Mouse (Mus musculus): ENCODE measurements around the gene Ykt6. TPM values are rescaled to one million over a fixed set of nuclear protein-coding genes. Genes with fewer than 3 reads are reported as not detected.

Ykt6 gene
- total and polyA plus RNA-seq, 3 experiments = 11.6 to 51.5 (median 22.5) TPM

DNA sequence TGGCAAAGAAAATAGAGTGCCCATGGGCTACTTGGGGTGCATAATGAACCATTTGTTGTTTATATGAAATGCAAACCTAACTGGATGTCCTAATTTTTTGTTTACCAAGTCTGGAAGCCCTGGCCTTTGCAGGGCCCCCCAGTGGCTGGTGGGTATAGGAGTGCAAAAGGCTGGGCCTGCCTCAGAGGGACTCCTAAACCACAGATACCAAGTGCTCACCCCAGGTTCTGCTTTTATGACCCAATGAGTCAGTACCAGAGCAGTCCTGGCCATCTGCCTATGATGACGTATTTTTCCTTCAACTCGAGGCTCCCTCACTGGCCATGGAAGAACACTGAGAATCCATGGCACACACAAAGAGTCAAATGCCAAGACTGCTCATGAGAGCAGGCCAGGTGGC lies 10.4 kb upstream of the Ykt6 start:
- no peaks in the 10 kb centered on the region for H3K36me3 ChIP-seq (replicated peaks)
- no peak for DNase-seq (ENCODE audit: low spot score)
- ATAC-seq (ENCODE audit: extremely low read depth, insufficient number of reproducible peaks, low FRiP score, poor library complexity, severe bottlenecking) = no peak

DNA sequence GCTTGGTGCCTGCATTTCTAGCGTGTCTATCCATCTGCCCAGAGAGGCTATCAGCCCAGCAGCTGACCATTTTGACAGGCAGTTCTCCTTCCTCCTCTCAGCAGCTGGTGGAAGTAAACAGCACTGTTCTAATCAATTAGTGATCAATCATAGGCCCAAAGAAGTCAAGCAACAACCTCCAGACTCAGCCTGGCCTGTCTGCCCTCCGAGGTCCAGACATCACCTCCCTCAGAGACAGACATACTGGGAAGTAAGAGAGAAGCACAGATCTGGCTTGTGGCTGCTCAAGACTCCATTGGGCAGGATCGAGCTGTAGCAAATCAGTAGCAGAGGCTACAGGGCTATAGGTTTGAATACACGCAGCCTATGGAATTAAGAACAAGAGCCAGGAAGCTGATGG lies 7.7 kb upstream of the Ykt6 start:
- Histone ChIP-seq H3K4me1 (ENCODE audit: insufficient read depth, low read depth, low read length) (peaks cover 16% of the 10 kb centered on the region), H3K36me3 (replicated peaks) (no peaks in the 10 kb centered on the region), H3K27me3 (ENCODE audit: insufficient read depth, low read length) (peaks cover 32% of the 10 kb centered on the region), H3K4me3 (ENCODE audit: low read depth, low read length) (no peak overlapping the region), H3K9me3 (replicated peaks) (no peaks in the 10 kb centered on the region)
- ATAC-seq (ENCODE audit: extremely low read depth, insufficient number of reproducible peaks, low FRiP score, poor library complexity, severe bottlenecking) (no peak), DNase-seq (ENCODE audit: low spot score) (no peak)
- no peak for TF ChIP-seq GATA1 (IDR thresholded peaks at IDR 0.05; ENCODE audit: borderline replicate concordance, low read length)
- TF ChIP-seq POLR2AphosphoS5 (IDR thresholded peaks at IDR 0.05; ENCODE audit: insufficient replicate concordance, low read depth, low read length) = no peak
- no peak for TF ChIP-seq CTCF (IDR thresholded peaks at IDR 0.05; ENCODE audit: low read depth, low read length)
- no peak for TF ChIP-seq GATA2 (IDR thresholded peaks at IDR 0.05; ENCODE audit: borderline replicate concordance, low read depth, low read length)
- TF ChIP-seq TAL1 (conservative IDR thresholded peaks at IDR 0.05; ENCODE audit: low read depth, low read length) = no peak

More for the DNA sequence above, 10.4 kb upstream of the Ykt6 start:
- Histone ChIP-seq H3K4me3 (ENCODE audit: low read depth, low read length) (no peak overlapping the region), H3K4me1 (ENCODE audit: insufficient read depth, low read depth, low read length) (peaks cover 14% of the 10 kb centered on the region), H3K27me3 (ENCODE audit: insufficient read depth, low read length) (peaks cover 32% of the 10 kb centered on the region), H3K9me3 (replicated peaks) (no peaks in the 10 kb centered on the region)
- TF ChIP-seq CTCF (IDR thresholded peaks at IDR 0.05; ENCODE audit: low read depth, low read length) = no peak
- no peak for TF ChIP-seq TAL1 (conservative IDR thresholded peaks at IDR 0.05; ENCODE audit: low read depth, low read length)
- TF ChIP-seq GATA2 (IDR thresholded peaks at IDR 0.05; ENCODE audit: borderline replicate concordance, low read depth, low read length) = no peak
- TF ChIP-seq GATA1 (IDR thresholded peaks at IDR 0.05; ENCODE audit: borderline replicate concordance, low read length) = no peak
- no peak for TF ChIP-seq POLR2AphosphoS5 (IDR thresholded peaks at IDR 0.05; ENCODE audit: insufficient replicate concordance, low read depth, low read length)

DNA sequence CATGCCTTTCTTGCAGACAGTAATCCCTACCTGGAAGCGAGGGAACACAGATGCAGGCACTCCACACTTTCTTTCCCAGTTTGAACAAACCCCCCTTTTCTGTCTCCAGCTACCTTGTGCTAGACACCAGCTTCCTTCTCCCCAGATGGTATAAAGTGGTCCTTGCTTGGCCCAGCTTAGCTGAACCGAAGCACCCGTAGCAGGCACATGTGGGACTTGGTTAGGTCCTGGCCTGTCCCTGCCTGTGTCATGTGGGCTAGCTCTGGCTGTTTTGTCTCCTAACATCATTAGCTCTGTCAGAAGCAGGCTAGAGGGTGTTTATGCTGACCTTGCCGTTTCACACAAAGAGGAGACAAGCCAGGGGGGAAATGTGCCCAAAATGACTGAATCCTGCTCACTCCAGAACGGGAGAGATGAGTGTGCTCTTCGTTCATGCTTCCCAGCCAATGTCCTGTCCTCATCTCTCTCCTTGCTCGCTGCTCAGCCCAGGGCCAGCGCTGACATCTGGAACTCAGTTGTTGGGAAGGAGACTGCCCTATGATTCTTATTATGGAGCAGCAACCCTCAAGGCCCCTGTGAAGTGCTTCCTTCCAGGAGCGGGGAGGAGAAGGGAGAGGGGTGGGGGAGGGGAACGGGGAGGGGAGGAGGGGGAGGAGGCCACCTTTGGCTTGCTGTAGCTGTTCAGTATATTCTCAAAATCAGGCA lies 6.8 kb upstream of the Ykt6 start:
- Histone ChIP-seq H3K27me3 (ENCODE audit: insufficient read depth, low read length) (peaks cover 23% of the 10 kb centered on the region), H3K4me1 (ENCODE audit: insufficient read depth, low read depth, low read length) (peaks cover 18% of the 10 kb centered on the region), H3K4me3 (ENCODE audit: low read depth, low read length) (no peak overlapping the region), H3K36me3 (replicated peaks) (no peaks in the 10 kb centered on the region), H3K9me3 (replicated peaks) (no peaks in the 10 kb centered on the region)
- DNase-seq (ENCODE audit: low spot score) (no peak), ATAC-seq (ENCODE audit: extremely low read depth, insufficient number of reproducible peaks, low FRiP score, poor library complexity, severe bottlenecking) (no peak)
- TF ChIP-seq GATA2 (IDR thresholded peaks at IDR 0.05; ENCODE audit: borderline replicate concordance, low read depth, low read length) (no peak), POLR2AphosphoS5 (IDR thresholded peaks at IDR 0.05; ENCODE audit: insufficient replicate concordance, low read depth, low read length) (no peak), TAL1 (conservative IDR thresholded peaks at IDR 0.05; ENCODE audit: low read depth, low read length) (no peak), GATA1 (IDR thresholded peaks at IDR 0.05; ENCODE audit: borderline replicate concordance, low read length) (no peak), CTCF (IDR thresholded peaks at IDR 0.05; ENCODE audit: low read depth, low read length) (no peak)

- peak; percentile 55 for DNase-seq (ENCODE audit: low spot score)
- peak; percentile 28 for ATAC-seq (ENCODE audit: extremely low read depth, insufficient number of reproducible peaks, low FRiP score, poor library complexity, severe bottlenecking)
- no peaks in the 10 kb centered on the region for H3K9me3 ChIP-seq (replicated peaks)
- peaks cover 24% of the 10 kb centered on the region for H3K4me1 ChIP-seq (ENCODE audit: insufficient read depth, low read depth, low read length)
- TF ChIP-seq GATA2 (IDR thresholded peaks at IDR 0.05; ENCODE audit: borderline replicate concordance, low read depth, low read length) (no peak), TAL1 (conservative IDR thresholded peaks at IDR 0.05; ENCODE audit: low read depth, low read length) (no peak), POLR2AphosphoS5 (IDR thresholded peaks at IDR 0.05; ENCODE audit: insufficient replicate concordance, low read depth, low read length) (no peak), GATA1 (IDR thresholded peaks at IDR 0.05; ENCODE audit: borderline replicate concordance, low read length) (no peak), CTCF (IDR thresholded peaks at IDR 0.05; ENCODE audit: low read depth, low read length) (no peak)
- no peak within 1 kb of the TSS; the same call in 1 of the 2 replicates for H3K4me3 ChIP-seq (ENCODE audit: low read depth, low read length)
- peaks cover 23% of the 10 kb centered on the region for H3K27me3 ChIP-seq (ENCODE audit: insufficient read depth, low read length)
- H3K36me3 ChIP-seq (replicated peaks) = no peaks in the 10 kb centered on the region
Measured at GRCm38 (mm10) chr11:5949586-5950352, 5.7 kb upstream of the Ykt6 start, which contains the start of gene Gck. Gene Gck (minus strand): TSS chr11:5950081.

DNA sequence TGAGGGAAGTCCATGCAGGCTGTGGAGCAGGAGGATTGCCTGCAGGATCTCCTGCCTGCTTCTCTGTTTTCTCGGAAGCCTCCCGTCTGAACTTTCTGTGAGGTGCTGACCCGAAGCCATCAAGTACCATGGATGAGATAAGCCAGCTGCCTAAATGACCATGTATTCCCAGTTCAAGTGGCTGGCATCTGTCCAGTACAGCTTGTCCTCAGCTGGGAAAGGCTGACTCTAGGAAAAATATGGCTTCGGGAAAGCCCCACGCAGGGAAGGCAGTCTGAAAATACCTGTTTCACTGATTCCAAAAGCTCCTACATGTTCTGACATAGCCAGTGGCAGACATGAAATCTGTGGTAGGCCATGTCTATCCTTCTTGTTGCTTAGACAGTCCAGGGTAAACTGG lies 3.0 kb upstream of the Ykt6 start:
- TF ChIP-seq POLR2AphosphoS5 (IDR thresholded peaks at IDR 0.05; ENCODE audit: insufficient replicate concordance, low read depth, low read length) (no peak), GATA1 (IDR thresholded peaks at IDR 0.05; ENCODE audit: borderline replicate concordance, low read length) (no peak), CTCF (IDR thresholded peaks at IDR 0.05; ENCODE audit: low read depth, low read length) (no peak), GATA2 (IDR thresholded peaks at IDR 0.05; ENCODE audit: borderline replicate concordance, low read depth, low read length) (no peak), TAL1 (conservative IDR thresholded peaks at IDR 0.05; ENCODE audit: low read depth, low read length) (no peak)
- Histone ChIP-seq H3K27me3 (ENCODE audit: insufficient read depth, low read length) (peaks cover 21% of the 10 kb centered on the region), H3K4me1 (ENCODE audit: insufficient read depth, low read depth, low read length) (peaks cover 43% of the 10 kb centered on the region), H3K36me3 (replicated peaks) (peaks cover 6% of the 10 kb centered on the region), H3K4me3 (ENCODE audit: low read depth, low read length) (no peak overlapping the region), H3K9me3 (replicated peaks) (no peaks in the 10 kb centered on the region)
- no peak for ATAC-seq (ENCODE audit: extremely low read depth, insufficient number of reproducible peaks, low FRiP score, poor library complexity, severe bottlenecking)
- DNase-seq (ENCODE audit: low spot score) = no peak

All from G1E (cell line).